Mouse (Mus musculus) midbrain, embryonic 14.5 days (tissue): Measurements from ENCODE around the gene Usp6nl. TPM values are rescaled to one million over a fixed set of nuclear protein-coding genes. Genes with fewer than 3 reads are reported as not detected.

Source experiments
- ATAC-seq: fragments of 200-750 bp; cut with Nextera tagmentation; 2 replicates; pipeline ENCODE4 v1.8.0; 2017; ENCODE audit warnings: moderate number of reproducible peaks, moderate library complexity; ENCODE audit not compliant: low FRiP score, low TSS enrichment
- DNase-seq: peaks from one replicate; pipeline ENCODE4 v3.0.0-alpha.2; 2015
- H3K27ac ChIP-seq: fragments of 300-500 bp; sonication (generic); replicated peaks from 2 replicates; pipeline ENCODE4 v1.5.1; 2014; ENCODE audit warnings: mild to moderate bottlenecking, low read depth, low read length, moderate library complexity
- H3K27me3 ChIP-seq: fragments of 300-500 bp; sonication (generic); 2 replicates; pipeline ENCODE4 v1.6.1; 2014; ENCODE audit warnings: low read length, control low read depth, mixed read lengths; ENCODE audit not compliant: control insufficient read depth, insufficient read depth
- H3K36me3 ChIP-seq: fragments of 300-500 bp; sonication (generic); 2 replicates; pipeline ENCODE4 v1.6.1; 2014; ENCODE audit warnings: low read length, control low read depth; ENCODE audit not compliant: control insufficient read depth, insufficient read depth
- H3K4me1 ChIP-seq: fragments of 300-500 bp; sonication (generic); 2 replicates; pipeline ENCODE4 v1.6.1; 2014; ENCODE audit warnings: mild to moderate bottlenecking, antibody characterized with exemption, low read length, control low read depth; ENCODE audit not compliant: control insufficient read depth, insufficient read depth
- H3K4me2 ChIP-seq: fragments of 300-500 bp; sonication (generic); 2 replicates; pipeline ENCODE4 v1.6.1; 2014; ENCODE audit warnings: mild to moderate bottlenecking, low read length, moderate library complexity
- H3K4me3 ChIP-seq: fragments of 300-500 bp; sonication (generic); replicated peaks from 2 replicates; pipeline ENCODE4 v1.5.1; 2014; ENCODE audit warnings: low read depth, low read length
- H3K9ac ChIP-seq: fragments of 300-500 bp; sonication (generic); replicated peaks from 2 replicates; pipeline ENCODE4 v1.6.1; 2014; ENCODE audit warnings: mild to moderate bottlenecking, low read length, moderate library complexity
- H3K9me3 ChIP-seq: fragments of 300-500 bp; sonication (generic); 2 replicates; pipeline ENCODE4 v1.6.1; 2016; ENCODE audit warnings: low read length, control low read depth, mixed read lengths; ENCODE audit not compliant: control insufficient read depth
- WGBS: fragments of 180-500 bp; shearing (Covaris S2); extraction: QIAGEN DNeasy Blood & Tissue Kit; methylation state at CpG from one replicate; pipeline ENCODE4 v1.1.7; 2014; 5-methylcytosine and 5-hydroxymethylcytosine counted together
- polyA plus RNA-seq: library from polyadenylated mRNA; unstranded; fragments of >200 nt; fragmentation: Nextera tagmentation; extraction: Ambion mirVana; gene quantifications from 2 replicates; pipeline ENCODE4 v1.2.1, GENCODE M21; 2014

Gene Usp6nl
- polyA plus RNA-seq, 1 experiment from 2014 or later: 13.7 TPM

DNA sequence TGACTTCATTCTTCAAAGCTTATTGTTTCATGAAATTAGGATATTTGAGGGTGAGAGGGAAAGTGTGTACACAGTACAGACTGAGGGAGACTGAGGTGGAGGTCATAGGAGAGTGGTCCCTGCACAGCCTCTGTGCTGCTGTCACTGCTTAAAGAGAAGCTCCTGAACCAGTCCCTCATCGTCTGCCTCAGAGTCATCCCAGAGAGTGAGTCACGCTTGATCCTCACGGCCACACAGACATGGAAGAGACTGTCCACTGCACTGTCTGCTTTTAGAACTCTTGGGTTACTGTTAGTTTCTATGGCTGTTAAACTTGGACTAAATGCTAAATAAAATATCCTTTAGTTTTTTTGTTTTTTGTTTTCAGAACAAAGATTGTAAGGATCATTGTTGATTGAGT is 3.2 kb downstream of the Usp6nl start:
- H3K9ac ChIP-seq: no peak overlapping the region
- 24% methylated on average over 3 of the region's 3 CpGs for WGBS

GRCm38 (mm10) chr2:6328927-6329326 is 6.5 kb downstream of the Usp6nl start:
- H3K4me3 ChIP-seq: no peak overlapping the region
- 86% methylated on average over 7 of the region's 7 CpGs for WGBS
- H3K27me3 ChIP-seq: no peaks in the 10 kb centered on the region; the same call in 1 of the 2 replicates
- no peak overlapping the region for H3K4me2 ChIP-seq
- H3K4me1 ChIP-seq: peaks cover 11% of the 10 kb centered on the region
- H3K36me3 ChIP-seq: no peaks in the 10 kb centered on the region
- no peak overlapping the region for H3K9ac ChIP-seq
- H3K9me3 ChIP-seq: no peaks in the 10 kb centered on the region
- DNase-seq: no peak
- H3K27ac ChIP-seq: no peak overlapping the region
- ATAC-seq: no peak

More for the DNA sequence above, 3.2 kb downstream of the Usp6nl start:
- H3K36me3 ChIP-seq: no peaks in the 10 kb centered on the region
- H3K9me3 ChIP-seq: no peaks in the 10 kb centered on the region
- no peak overlapping the region for H3K4me2 ChIP-seq
- no peak overlapping the region for H3K4me3 ChIP-seq
- no peak for DNase-seq
- no peak for ATAC-seq
- H3K27ac ChIP-seq: no peak overlapping the region
- no peaks in the 10 kb centered on the region; the same call in 1 of the 2 replicates for H3K27me3 ChIP-seq
- H3K4me1 ChIP-seq: peaks cover 17% of the 10 kb centered on the region

DNA sequence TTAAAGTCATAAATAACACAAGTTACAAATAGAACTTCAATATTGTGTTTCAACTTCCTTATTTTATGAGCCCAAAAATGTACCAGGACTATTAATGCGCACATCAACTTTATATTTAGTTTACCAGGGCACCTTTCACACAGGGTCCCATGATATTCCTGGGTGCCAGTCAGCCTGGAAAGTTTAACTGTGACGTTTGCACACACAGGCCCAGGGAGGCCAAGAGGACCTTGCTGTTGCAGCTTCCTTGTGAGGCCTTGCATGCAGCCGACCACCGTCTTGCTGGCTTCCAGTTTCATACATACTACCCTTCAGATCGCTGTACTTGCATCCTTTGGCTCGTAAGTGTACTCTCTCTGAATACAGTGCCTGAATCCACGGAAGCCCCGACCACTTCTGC is 8.3 kb downstream of the Usp6nl start:
- peaks cover 5% of the 10 kb centered on the region; the same call in 1 of the 2 replicates for H3K4me1 ChIP-seq
- no peak overlapping the region for H3K9ac ChIP-seq
- 92% methylated on average over 8 of the region's 8 CpGs for WGBS
- ATAC-seq (no peak), DNase-seq (no peak)
- H3K27me3 ChIP-seq: no peaks in the 10 kb centered on the region; the same call in 1 of the 2 replicates
- no peak overlapping the region for H3K4me3 ChIP-seq
- H3K4me2 ChIP-seq: no peak overlapping the region
- H3K27ac ChIP-seq: no peak overlapping the region
- H3K9me3 ChIP-seq: no peaks in the 10 kb centered on the region
- no peaks in the 10 kb centered on the region for H3K36me3 ChIP-seq

GRCm38 (mm10) chr2:6331324-6332137 is 9.1 kb downstream of the Usp6nl start:
- no peaks in the 10 kb centered on the region for H3K36me3 ChIP-seq
- no peaks in the 10 kb centered on the region for H3K9me3 ChIP-seq
- H3K4me3 ChIP-seq: no peak overlapping the region
- no peak overlapping the region for H3K4me2 ChIP-seq
- no peak for ATAC-seq
- H3K4me1 ChIP-seq: peaks cover 5% of the 10 kb centered on the region; the same call in 1 of the 2 replicates
- no peak overlapping the region for H3K9ac ChIP-seq
- no peak for DNase-seq
- 0 out of 2 replicates have a peak overlapping the region, but pooled peaks have one; percentile 14 for H3K27ac ChIP-seq
- WGBS: 78% methylated on average over 7 of the region's 7 CpGs
- H3K27me3 ChIP-seq: no peaks in the 10 kb centered on the region; the same call in 1 of the 2 replicates

DNA sequence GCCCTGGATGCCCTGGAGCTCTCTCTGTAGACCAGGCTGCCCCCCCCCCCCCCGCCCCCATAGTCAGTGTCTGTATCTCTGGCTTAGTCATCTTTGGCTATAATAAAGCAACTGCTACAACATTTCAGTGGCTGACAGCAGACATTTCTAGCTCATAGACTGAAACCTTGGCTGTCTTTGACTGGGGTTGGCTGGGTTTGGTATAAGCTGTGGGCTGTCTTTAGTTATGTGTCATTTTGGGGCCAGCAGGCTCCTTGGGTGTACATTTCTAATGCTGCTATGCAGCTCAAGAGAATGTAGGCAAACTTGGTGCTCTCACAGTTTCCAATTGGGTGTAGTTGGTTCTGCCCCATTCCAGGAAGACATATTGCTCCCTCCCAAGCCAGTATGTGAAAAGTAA is 11.1 kb downstream of the Usp6nl start:
- Histone ChIP-seq H3K27me3 (no peaks in the 10 kb centered on the region; the same call in 1 of the 2 replicates), H3K4me1 (peaks cover 5% of the 10 kb centered on the region; the same call in 1 of the 2 replicates), H3K9ac (no peak overlapping the region), H3K9me3 (no peaks in the 10 kb centered on the region), H3K4me3 (no peak overlapping the region), H3K27ac (no peak overlapping the region), H3K4me2 (no peak overlapping the region), H3K36me3 (no peaks in the 10 kb centered on the region)
- DNase-seq: no peak
- 76% methylated on average over 1 of the region's 1 CpGs for WGBS
- ATAC-seq: no peak

GRCm38 (mm10) chr2:6334011-6334410 is 11.5 kb downstream of the Usp6nl start:
- Histone ChIP-seq H3K4me2 (no peak overlapping the region), H3K4me1 (peaks cover 5% of the 10 kb centered on the region; the same call in 1 of the 2 replicates), H3K27ac (no peak overlapping the region), H3K9me3 (no peaks in the 10 kb centered on the region), H3K9ac (no peak overlapping the region), H3K4me3 (no peak overlapping the region), H3K36me3 (no peaks in the 10 kb centered on the region), H3K27me3 (no peaks in the 10 kb centered on the region; the same call in 1 of the 2 replicates)
- 90% methylated on average over 6 of the region's 6 CpGs for WGBS
- DNase-seq: no peak
- no peak for ATAC-seq

DNA sequence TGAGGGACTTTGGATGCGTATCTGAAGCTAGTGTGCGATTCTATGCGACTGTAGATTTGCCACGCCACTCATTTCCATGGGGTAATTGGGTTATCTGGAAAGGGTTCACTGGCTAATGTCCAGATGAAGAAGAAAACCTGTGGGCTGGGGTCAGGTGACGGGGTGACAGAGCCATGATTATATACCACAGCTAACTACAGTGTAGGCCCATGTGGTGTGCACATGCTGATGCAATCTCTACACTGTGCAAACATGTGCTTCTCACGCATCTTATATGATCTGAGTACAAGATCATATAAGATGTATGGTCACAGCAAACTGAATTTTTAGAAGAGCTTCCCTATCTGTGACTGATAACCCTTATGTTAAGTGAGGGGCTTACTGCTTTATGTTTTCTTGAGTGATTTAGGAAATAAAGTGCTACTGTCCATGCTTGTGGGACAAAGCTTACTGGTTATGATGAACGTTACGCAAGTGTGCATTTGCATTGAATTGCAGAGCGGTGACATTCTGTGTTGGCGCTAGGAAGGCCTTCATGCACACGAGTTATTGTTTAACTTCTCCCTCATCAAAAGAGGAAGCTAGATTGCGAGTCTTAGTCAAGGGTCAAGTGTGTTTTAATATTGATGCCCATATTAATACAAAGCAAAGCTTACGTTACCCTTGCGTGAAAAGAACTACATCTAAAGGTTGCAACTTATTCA is 12.7 kb downstream of the Usp6nl start:
- ATAC-seq (no peak), DNase-seq (no peak)
- Histone ChIP-seq H3K36me3 (no peaks in the 10 kb centered on the region), H3K4me3 (no peak overlapping the region), H3K27ac (0 out of 2 replicates have a peak overlapping the region, but pooled peaks have one; percentile 2), H3K4me2 (no peak overlapping the region), H3K27me3 (no peaks in the 10 kb centered on the region; the same call in 1 of the 2 replicates), H3K9ac (no peak overlapping the region), H3K9me3 (no peaks in the 10 kb centered on the region), H3K4me1 (peaks cover 5% of the 10 kb centered on the region; the same call in 1 of the 2 replicates)
- WGBS: 73% methylated on average over 14 of the region's 14 CpGs

GRCm38 (mm10) chr2:6336013-6336412 is 13.5 kb downstream of the Usp6nl start:
- DNase-seq: no peak
- no peak overlapping the region for H3K9ac ChIP-seq
- H3K27ac ChIP-seq: no peak overlapping the region
- no peak overlapping the region for H3K4me2 ChIP-seq
- no peak overlapping the region for H3K4me3 ChIP-seq
- H3K9me3 ChIP-seq: no peaks in the 10 kb centered on the region
- H3K36me3 ChIP-seq: no peaks in the 10 kb centered on the region
- no peaks in the 10 kb centered on the region for H3K27me3 ChIP-seq
- peaks cover 5% of the 10 kb centered on the region; the same call in 1 of the 2 replicates for H3K4me1 ChIP-seq
- WGBS: 97% methylated on average over 1 of the region's 1 CpGs
- no peak for ATAC-seq
